Mouse (Mus musculus) stomach, postnatal 0 days (tissue): ENCODE data around the gene Mogat1.

Experiments
- CTCF ChIP-seq: IDR thresholded peaks from 2 replicates; pipeline ENCODE4 v1.5.1; 2016; ENCODE audit warnings: antibody characterized with exemption, low read depth, mild to moderate bottlenecking, moderate library complexity
- EP300 ChIP-seq: optimal IDR thresholded peaks from 2 replicates; pipeline ENCODE3; 2016; ENCODE audit warnings: antibody characterized with exemption

- TF ChIP-seq CTCF = no peak
- TF ChIP-seq EP300 = no peak
Observed at GRCm38 (mm10) chr1:78502527-78502926, 8.3 kb upstream of the Mogat1 start.
